Mouse (Mus musculus) kidney, embryonic 14.5 days (tissue): Measurements from ENCODE around the gene Il2rb. TPM values are rescaled to one million over a fixed set of nuclear protein-coding genes. Genes with fewer than 3 reads are reported as not detected.
A peak's percentile ranks its signal among the peaks of the same experiment; 100 is the strongest.

ENCODE experiments used
- ATAC-seq: fragments of 200-750 bp; cut with Nextera tagmentation; 2 replicates; pipeline ENCODE4 v1.8.0; 2017; ENCODE audit warnings: moderate number of reproducible peaks, mild to moderate bottlenecking, moderate TSS enrichment, moderate library complexity; ENCODE audit not compliant: low FRiP score, low TSS enrichment
- H3K27ac ChIP-seq: fragments of 300-500 bp; sonication (generic); 2 replicates; pipeline ENCODE4 v1.5.1; 2014; ENCODE audit warnings: low read depth, mild to moderate bottlenecking, low read length, moderate library complexity, mixed read lengths
- H3K27me3 ChIP-seq: fragments of 300-500 bp; sonication (generic); 2 replicates; pipeline ENCODE4 v1.6.1; 2014; ENCODE audit warnings: mild to moderate bottlenecking, low read length; ENCODE audit not compliant: control insufficient read depth, insufficient read depth
- H3K36me3 ChIP-seq: fragments of 300-500 bp; sonication (generic); 2 replicates; pipeline ENCODE4 v1.6.1; 2014; ENCODE audit warnings: low read length, mixed read lengths; ENCODE audit not compliant: control insufficient read depth, insufficient read depth
- H3K4me1 ChIP-seq: fragments of 300-500 bp; sonication (generic); 2 replicates; pipeline ENCODE4 v1.6.1; 2014; ENCODE audit warnings: low read length, mixed read lengths; ENCODE audit not compliant: control insufficient read depth, insufficient read depth
- H3K4me2 ChIP-seq: fragments of 300-500 bp; sonication (generic); replicated peaks from 2 replicates; pipeline ENCODE4 v1.6.1; 2014; ENCODE audit warnings: low read depth, mild to moderate bottlenecking, low read length
- H3K4me3 ChIP-seq: fragments of 300-500 bp; sonication (generic); 2 replicates; pipeline ENCODE4 v1.5.1; 2014; ENCODE audit warnings: mild to moderate bottlenecking, low read length
- H3K9ac ChIP-seq: fragments of 300-500 bp; sonication (generic); 2 replicates; pipeline ENCODE4 v1.6.1; 2014; ENCODE audit warnings: low read depth, mild to moderate bottlenecking, low read length, moderate library complexity
- H3K9me3 ChIP-seq: fragments of 300-500 bp; sonication (generic); 2 replicates; pipeline ENCODE4 v1.6.1; 2016; ENCODE audit warnings: low read length; ENCODE audit not compliant: control insufficient read depth
- WGBS: fragments of 180-500 bp; shearing (Covaris S2); extraction: QIAGEN DNeasy Blood & Tissue Kit; methylation state at CpG from one replicate; pipeline ENCODE4 v1.1.7; 2014; 5-methylcytosine and 5-hydroxymethylcytosine counted together
- polyA plus RNA-seq: library from polyadenylated mRNA; unstranded; fragments of >200 nt; fragmentation: Nextera tagmentation; extraction: Ambion mirVana; gene quantifications from 2 replicates; pipeline ENCODE4 v1.2.1, GENCODE M21; 2014

Gene Il2rb
- polyA plus RNA-seq, 1 experiment from 2014 or later, result 0.60 TPM

- Histone ChIP-seq H3K36me3 (no peaks in the 10 kb centered on the region), H3K4me3 (no peak within 1 kb of the TSS), H3K27ac (no peak within 1 kb of the TSS), H3K27me3 (no peaks in the 10 kb centered on the region), H3K4me1 (peaks cover 7% of the 10 kb centered on the region; the same call in 1 of the 2 replicates), H3K9me3 (no peaks in the 10 kb centered on the region), H3K4me2 (no peak within 1 kb of the TSS), H3K9ac (no peak within 1 kb of the TSS)
- 81% methylated on average over 7 of the region's 7 CpGs for WGBS
- no peak for ATAC-seq
Measured at GRCm38 (mm10) chr15:78468379-78468937, 26.6 kb downstream of the Il2rb start, which contains the start of gene Tmprss6. TSS of gene Tmprss6 (minus strand) at chr15:78468634.

- Histone ChIP-seq H3K9me3 (no peaks in the 10 kb centered on the region), H3K9ac (no peak overlapping the region), H3K4me1 (peaks cover 7% of the 10 kb centered on the region; the same call in 1 of the 2 replicates), H3K27me3 (no peaks in the 10 kb centered on the region), H3K36me3 (no peaks in the 10 kb centered on the region), H3K4me2 (no peak overlapping the region), H3K27ac (no peak overlapping the region), H3K4me3 (no peak overlapping the region)
- ATAC-seq, result no peak
- WGBS, result 91% methylated on average over 7 of the region's 7 CpGs
Measured at GRCm38 (mm10) chr15:78467570-78467969, 27.5 kb downstream of the Il2rb start.

GRCm38 (mm10) chr15:78466809-78467208 lies 28.3 kb downstream of the Il2rb start:
- Histone ChIP-seq H3K4me3 (no peak overlapping the region), H3K9me3 (no peaks in the 10 kb centered on the region), H3K27ac (no peak overlapping the region), H3K27me3 (no peaks in the 10 kb centered on the region), H3K9ac (no peak overlapping the region), H3K4me2 (no peak overlapping the region), H3K4me1 (peaks cover 5% of the 10 kb centered on the region; the same call in 1 of the 2 replicates), H3K36me3 (no peaks in the 10 kb centered on the region)
- no peak for ATAC-seq
- 30% methylated on average over 6 of the region's 6 CpGs for WGBS

- H3K4me2 ChIP-seq, result no peak overlapping the region
- no peak overlapping the region for H3K9ac ChIP-seq
- ATAC-seq, result no peak
- no peaks in the 10 kb centered on the region for H3K9me3 ChIP-seq
- no peaks in the 10 kb centered on the region for H3K4me1 ChIP-seq
- 81% methylated on average over 2 of the region's 2 CpGs for WGBS
- H3K4me3 ChIP-seq, result no peak overlapping the region
- H3K27ac ChIP-seq, result no peak overlapping the region
- H3K27me3 ChIP-seq, result no peaks in the 10 kb centered on the region
- H3K36me3 ChIP-seq, result no peaks in the 10 kb centered on the region
Measured at GRCm38 (mm10) chr15:78462981-78463380, 32.1 kb downstream of the Il2rb start.

GRCm38 (mm10) chr15:78457193-78457592 lies 37.9 kb downstream of the Il2rb start:
- Histone ChIP-seq H3K27me3 (no peaks in the 10 kb centered on the region), H3K27ac (no peak overlapping the region), H3K4me1 (no peaks in the 10 kb centered on the region), H3K36me3 (no peaks in the 10 kb centered on the region), H3K4me2 (no peak overlapping the region), H3K4me3 (no peak overlapping the region), H3K9ac (no peak overlapping the region), H3K9me3 (no peaks in the 10 kb centered on the region)
- ATAC-seq, result no peak
- 67% methylated on average over 10 of the region's 10 CpGs for WGBS

GRCm38 (mm10) chr15:78456051-78456450 lies 39.0 kb downstream of the Il2rb start:
- no peak overlapping the region for H3K27ac ChIP-seq
- no peak overlapping the region for H3K4me3 ChIP-seq
- H3K4me1 ChIP-seq, result no peaks in the 10 kb centered on the region
- 38% methylated on average over 7 of the region's 7 CpGs for WGBS
- no peaks in the 10 kb centered on the region for H3K27me3 ChIP-seq
- H3K36me3 ChIP-seq, result no peaks in the 10 kb centered on the region
- H3K4me2 ChIP-seq, result no peak overlapping the region
- no peaks in the 10 kb centered on the region for H3K9me3 ChIP-seq
- no peak overlapping the region for H3K9ac ChIP-seq
- 0 out of 2 replicates have a peak, but pooled peaks have one; percentile 28 for ATAC-seq

GRCm38 (mm10) chr15:78455168-78455567 lies 39.9 kb downstream of the Il2rb start:
- ATAC-seq, result no peak
- H3K27ac ChIP-seq, result no peak overlapping the region
- WGBS, result 76% methylated on average over 4 of the region's 4 CpGs

GRCm38 (mm10) chr15:78452929-78453328 lies 42.1 kb downstream of the Il2rb start:
- Histone ChIP-seq H3K4me1 (no peaks in the 10 kb centered on the region), H3K9me3 (no peaks in the 10 kb centered on the region), H3K27ac (no peak overlapping the region), H3K9ac (no peak overlapping the region), H3K27me3 (no peaks in the 10 kb centered on the region), H3K4me3 (no peak overlapping the region), H3K36me3 (no peaks in the 10 kb centered on the region), H3K4me2 (no peak overlapping the region)
- no peak for ATAC-seq
- WGBS, result 81% methylated on average over 3 of the region's 3 CpGs

More at GRCm38 (mm10) chr15:78455168-78455567, 39.9 kb downstream of the Il2rb start:
- no peak overlapping the region for H3K9ac ChIP-seq
- H3K4me2 ChIP-seq, result no peak overlapping the region
- no peaks in the 10 kb centered on the region for H3K9me3 ChIP-seq
- H3K27me3 ChIP-seq, result no peaks in the 10 kb centered on the region
- no peaks in the 10 kb centered on the region for H3K36me3 ChIP-seq
- H3K4me3 ChIP-seq, result no peak overlapping the region
- no peaks in the 10 kb centered on the region for H3K4me1 ChIP-seq

- H3K4me1 ChIP-seq, result no peaks in the 10 kb centered on the region
- no peaks in the 10 kb centered on the region for H3K36me3 ChIP-seq
- H3K4me3 ChIP-seq, result no peak overlapping the region
- no peak for ATAC-seq
- WGBS, result 77% methylated on average over 2 of the region's 2 CpGs
- H3K9me3 ChIP-seq, result no peaks in the 10 kb centered on the region
- H3K27me3 ChIP-seq, result no peaks in the 10 kb centered on the region
- no peak overlapping the region for H3K27ac ChIP-seq
- H3K9ac ChIP-seq, result no peak overlapping the region
- no peak overlapping the region for H3K4me2 ChIP-seq
Measured at GRCm38 (mm10) chr15:78451201-78451600, 43.9 kb downstream of the Il2rb start.
